Mouse (Mus musculus): ENCODE measurements around the gene Prss1. TPM values are rescaled to one million over a fixed set of nuclear protein-coding genes. Genes with fewer than 3 reads are reported as not detected.
"Not testable (repeated sequence)": the region's sequence is repeated elsewhere in the genome, so short reads cannot be mapped to it uniquely, and the experiment has no call there.

Gene Prss1
- polyA plus RNA-seq (2015; fragmentation: Nextera tagmentation; extraction: Ambion mirVana): not detected in 2 replicates

DNA sequence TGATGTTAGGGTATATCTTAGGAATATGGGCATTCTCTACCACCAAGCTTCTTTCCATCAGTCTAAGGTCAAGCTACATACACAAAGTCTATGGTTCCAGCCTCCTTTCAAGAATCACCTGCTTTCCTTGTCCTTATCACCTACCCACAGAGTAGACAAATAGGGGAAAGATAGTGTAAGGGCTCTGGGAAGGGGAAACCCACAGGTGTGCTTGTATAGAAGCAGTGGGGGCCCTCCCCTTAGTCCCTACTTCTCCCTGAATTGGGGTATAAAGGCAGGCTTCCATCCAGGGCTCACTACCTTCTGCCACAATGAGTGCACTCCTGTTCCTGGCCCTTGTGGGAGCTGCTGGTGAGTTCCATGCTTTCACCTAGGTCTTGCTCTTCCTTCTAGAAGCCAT is at the start of gene Prss1:
Prss1 (plus strand) TSS at position 301 of the 400 bp plus-strand sequence.
- not testable (repeated sequence) for H3K4me1 ChIP-seq (replicated peaks); H3K27me3 ChIP-seq; H3K4me3 ChIP-seq

DNA sequence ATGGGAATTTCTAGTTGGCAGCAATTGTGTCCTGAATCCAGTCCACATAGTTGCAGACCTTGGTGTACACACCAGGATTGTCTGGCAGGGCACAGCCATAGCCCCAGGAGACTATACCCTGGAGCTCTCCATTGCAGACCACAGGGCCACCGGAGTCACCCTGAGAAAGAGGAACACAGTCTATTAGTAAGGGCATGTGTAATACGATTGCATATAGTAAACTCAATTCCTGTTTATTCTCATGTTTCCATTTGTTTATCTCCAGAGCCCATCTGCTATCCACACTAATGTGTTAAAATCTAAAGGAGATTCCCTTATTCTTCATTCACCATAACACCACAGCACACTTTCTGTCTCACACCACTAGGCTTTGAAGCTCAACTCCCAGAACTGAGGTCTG is 16.5 kb upstream of the Prss1 start:
- not testable (repeated sequence) for ATAC-seq (replicated peaks; ENCODE audit: insufficient number of reproducible peaks, insufficient read depth, low FRiP score, low read depth); H3K27ac ChIP-seq; H3K4me2 ChIP-seq; H3K9me3 ChIP-seq (replicated peaks); H3K9ac ChIP-seq; H3K4me3 ChIP-seq; H3K27me3 ChIP-seq; H3K36me3 ChIP-seq; H3K4me1 ChIP-seq (replicated peaks)
- WGBS: 55% methylated on average over 2 of the region's 2 CpGs

More for the DNA sequence above, at the start of gene Prss1:
- not testable (repeated sequence) for ATAC-seq (replicated peaks; ENCODE audit: insufficient number of reproducible peaks, insufficient read depth, low FRiP score, low read depth); H3K36me3 ChIP-seq; H3K9ac ChIP-seq; H3K9me3 ChIP-seq (replicated peaks); H3K27ac ChIP-seq; H3K4me2 ChIP-seq

DNA sequence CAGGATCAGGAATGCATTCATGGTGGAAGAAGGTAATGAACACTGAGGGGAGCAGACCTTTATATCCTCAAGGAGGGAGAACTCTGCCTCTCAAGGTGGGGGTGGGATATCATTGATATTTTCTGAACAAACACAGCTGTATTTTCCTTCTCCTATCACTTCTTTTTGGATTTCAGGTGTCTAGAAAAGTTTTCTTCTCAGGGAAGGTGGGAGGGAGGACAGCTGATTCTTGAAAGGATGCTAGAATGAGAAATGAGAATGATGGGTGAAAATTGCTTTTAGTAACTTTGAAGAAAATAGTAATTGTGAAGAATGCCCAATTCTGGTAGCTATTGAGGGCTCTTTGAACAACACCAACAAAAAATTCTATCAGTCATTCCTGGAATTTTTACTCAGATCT is 12.7 kb upstream of the Prss1 start, which contains the start of gene Gm10334:
Gm10334 (minus strand) TSS at position 101 of the 400 bp plus-strand sequence.
- not testable (repeated sequence) for H3K4me1 ChIP-seq (replicated peaks); H3K27ac ChIP-seq; H3K36me3 ChIP-seq; H3K27me3 ChIP-seq; H3K9me3 ChIP-seq (replicated peaks); H3K4me3 ChIP-seq; H3K9ac ChIP-seq; ATAC-seq (replicated peaks; ENCODE audit: insufficient number of reproducible peaks, insufficient read depth, low FRiP score, low read depth); H3K4me2 ChIP-seq

DNA sequence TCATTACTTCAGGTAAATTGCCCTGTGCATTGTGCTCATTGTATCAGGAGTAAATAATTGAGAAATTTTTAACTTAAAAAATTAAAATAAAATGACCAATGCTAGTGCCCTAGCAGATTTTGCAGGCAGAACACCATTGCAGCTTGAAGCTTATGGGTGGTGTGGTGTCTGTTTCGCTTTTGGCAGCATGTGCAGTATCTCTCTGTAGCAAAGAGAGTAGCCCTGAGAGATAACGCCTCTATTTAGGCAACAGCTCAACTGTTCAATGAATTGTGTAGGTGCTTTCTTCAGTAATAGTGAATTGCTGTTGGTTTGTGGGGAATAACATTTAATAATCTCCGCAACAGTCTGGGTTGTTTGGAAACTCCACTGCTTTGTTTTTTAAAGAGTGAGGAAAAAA is 40.6 kb downstream of the Prss1 start:
- Histone ChIP-seq H3K9me3 (replicated peaks) (no peaks in the 10 kb centered on the region), H3K27ac (no peak overlapping the region), H3K4me3 (no peak overlapping the region), H3K4me1 (replicated peaks) (no peaks in the 10 kb centered on the region), H3K9ac (no peak overlapping the region), H3K4me2 (no peak overlapping the region), H3K27me3 (no peaks in the 10 kb centered on the region), H3K36me3 (no peaks in the 10 kb centered on the region)
- ATAC-seq (replicated peaks; ENCODE audit: insufficient number of reproducible peaks, insufficient read depth, low FRiP score, low read depth): no peak
- 70% methylated on average over 3 of the region's 3 CpGs for WGBS

DNA sequence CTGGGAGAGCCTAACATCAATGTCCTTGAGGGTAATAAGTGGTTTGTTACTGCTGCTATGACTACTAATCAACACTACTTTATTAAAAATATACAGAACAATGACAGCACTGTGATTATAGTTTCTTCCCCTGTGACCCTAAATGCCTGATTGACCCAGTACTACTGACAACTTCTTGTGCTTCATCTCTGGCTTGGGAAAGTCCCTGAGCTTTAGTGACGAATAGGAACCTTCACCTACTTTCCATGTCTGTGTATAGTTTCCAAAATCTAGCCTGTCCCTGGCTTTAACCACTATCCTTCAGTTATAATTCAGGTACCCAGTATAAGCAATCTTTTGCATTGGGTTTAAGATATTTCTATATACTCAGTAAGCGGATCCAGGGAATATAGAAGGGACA is 46.2 kb downstream of the Prss1 start:
- H3K27me3 ChIP-seq: no peaks in the 10 kb centered on the region
- WGBS: 74% methylated on average over 2 of the region's 2 CpGs
- no peak overlapping the region for H3K9ac ChIP-seq
- H3K4me2 ChIP-seq: no peak overlapping the region
- H3K36me3 ChIP-seq: no peaks in the 10 kb centered on the region
- H3K4me3 ChIP-seq: no peak overlapping the region
- no peak for ATAC-seq (replicated peaks; ENCODE audit: insufficient number of reproducible peaks, insufficient read depth, low FRiP score, low read depth)
- H3K9me3 ChIP-seq (replicated peaks): no peaks in the 10 kb centered on the region
- no peak overlapping the region for H3K27ac ChIP-seq
- H3K4me1 ChIP-seq (replicated peaks): no peaks in the 10 kb centered on the region

DNA sequence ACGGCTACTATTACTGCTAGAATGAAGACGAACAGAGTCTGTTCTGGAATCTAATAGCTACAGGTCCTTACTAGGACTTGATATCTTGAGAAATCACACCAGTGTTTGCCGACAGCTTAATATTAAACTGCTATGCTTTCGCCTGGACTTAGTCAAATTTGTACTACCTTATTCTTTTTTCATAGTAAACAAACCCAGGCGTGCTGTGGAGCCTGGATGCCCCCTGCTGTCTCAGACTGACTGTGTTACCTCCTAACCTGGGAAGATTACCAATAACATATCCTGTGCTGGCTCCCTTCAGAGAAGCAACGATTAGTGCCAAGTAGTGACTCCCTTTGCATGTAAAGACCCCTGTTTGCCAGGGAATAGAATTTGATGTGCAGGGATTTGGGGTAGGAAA is 46.6 kb downstream of the Prss1 start:
- Histone ChIP-seq H3K4me3 (no peak overlapping the region), H3K27ac (no peak overlapping the region), H3K36me3 (no peaks in the 10 kb centered on the region), H3K9me3 (replicated peaks) (no peaks in the 10 kb centered on the region), H3K4me1 (replicated peaks) (no peaks in the 10 kb centered on the region), H3K9ac (no peak overlapping the region), H3K27me3 (no peaks in the 10 kb centered on the region), H3K4me2 (no peak overlapping the region)
- WGBS: 64% methylated on average over 6 of the region's 6 CpGs
- ATAC-seq (replicated peaks; ENCODE audit: insufficient number of reproducible peaks, insufficient read depth, low FRiP score, low read depth): no peak

Other genes with a start within 250 kb of the Prss1 start
- not detected in 2 replicates for gene Try4, start 156.7 kb upstream of the Prss1 start, polyA plus RNA-seq (2015; fragmentation: Nextera tagmentation; extraction: Ambion mirVana)
- gene Try5, start 142.1 kb upstream of the Prss1 start, polyA plus RNA-seq (2015; fragmentation: Nextera tagmentation; extraction: Ambion mirVana): not detected in 2 replicates
- 0.34 TPM in 1 of 2 replicates, not detected in the other for gene Try10, start 104.8 kb upstream of the Prss1 start, polyA plus RNA-seq (2015; fragmentation: Nextera tagmentation; extraction: Ambion mirVana)
- gene Prss3, start 81.3 kb upstream of the Prss1 start, polyA plus RNA-seq (2015; fragmentation: Nextera tagmentation; extraction: Ambion mirVana): not detected in 2 replicates
- not detected in 2 replicates for gene Gm5771, start 66.6 kb upstream of the Prss1 start, polyA plus RNA-seq (2015; fragmentation: Nextera tagmentation; extraction: Ambion mirVana)
- not detected in 2 replicates for gene Gm10334, start 12.8 kb upstream of the Prss1 start, polyA plus RNA-seq (2015; fragmentation: Nextera tagmentation; extraction: Ambion mirVana)
- gene Prss2, start 62.9 kb downstream of the Prss1 start, polyA plus RNA-seq (2015; fragmentation: Nextera tagmentation; extraction: Ambion mirVana): not detected in 2 replicates
- gene Ephb6, start 146.6 kb downstream of the Prss1 start, polyA plus RNA-seq (2015; fragmentation: Nextera tagmentation; extraction: Ambion mirVana): 5.2 and 8.5 TPM in 2 replicates
- 0.11 TPM in 1 of 2 replicates, not detected in the other for gene Trpv6, start 177.5 kb downstream of the Prss1 start, polyA plus RNA-seq (2015; fragmentation: Nextera tagmentation; extraction: Ambion mirVana)
- not detected in 2 replicates for gene Trpv5, start 221.8 kb downstream of the Prss1 start, polyA plus RNA-seq (2015; fragmentation: Nextera tagmentation; extraction: Ambion mirVana)
- gene Llcfc1, start 225.5 kb downstream of the Prss1 start, polyA plus RNA-seq (2015; fragmentation: Nextera tagmentation; extraction: Ambion mirVana): not detected in 2 replicates
- 2.3 and 4.7 TPM in 2 replicates for gene Kel, start 245.4 kb downstream of the Prss1 start, polyA plus RNA-seq (2015; fragmentation: Nextera tagmentation; extraction: Ambion mirVana)

Measured in heart, embryonic 15.5 days (tissue).